Mouse (Mus musculus) ES-Bruce4 (cell line): ENCODE measurements around the gene Psmd12.

ENCODE experiments used
- CTCF ChIP-seq: IDR thresholded peaks from one replicate; pipeline ENCODE4 v1.8.1; 2011; ENCODE audit warnings: low read depth, low read length
- EP300 ChIP-seq: IDR thresholded peaks from 2 replicates; pipeline ENCODE4 v1.6.1; 2011; ENCODE audit warnings: low read depth, low read length; ENCODE audit not compliant: insufficient read depth
- POLR2A ChIP-seq: IDR thresholded peaks from one replicate; pipeline ENCODE4 v1.8.1; 2011; ENCODE audit warnings: low read length; ENCODE audit not compliant: insufficient read depth

DNA sequence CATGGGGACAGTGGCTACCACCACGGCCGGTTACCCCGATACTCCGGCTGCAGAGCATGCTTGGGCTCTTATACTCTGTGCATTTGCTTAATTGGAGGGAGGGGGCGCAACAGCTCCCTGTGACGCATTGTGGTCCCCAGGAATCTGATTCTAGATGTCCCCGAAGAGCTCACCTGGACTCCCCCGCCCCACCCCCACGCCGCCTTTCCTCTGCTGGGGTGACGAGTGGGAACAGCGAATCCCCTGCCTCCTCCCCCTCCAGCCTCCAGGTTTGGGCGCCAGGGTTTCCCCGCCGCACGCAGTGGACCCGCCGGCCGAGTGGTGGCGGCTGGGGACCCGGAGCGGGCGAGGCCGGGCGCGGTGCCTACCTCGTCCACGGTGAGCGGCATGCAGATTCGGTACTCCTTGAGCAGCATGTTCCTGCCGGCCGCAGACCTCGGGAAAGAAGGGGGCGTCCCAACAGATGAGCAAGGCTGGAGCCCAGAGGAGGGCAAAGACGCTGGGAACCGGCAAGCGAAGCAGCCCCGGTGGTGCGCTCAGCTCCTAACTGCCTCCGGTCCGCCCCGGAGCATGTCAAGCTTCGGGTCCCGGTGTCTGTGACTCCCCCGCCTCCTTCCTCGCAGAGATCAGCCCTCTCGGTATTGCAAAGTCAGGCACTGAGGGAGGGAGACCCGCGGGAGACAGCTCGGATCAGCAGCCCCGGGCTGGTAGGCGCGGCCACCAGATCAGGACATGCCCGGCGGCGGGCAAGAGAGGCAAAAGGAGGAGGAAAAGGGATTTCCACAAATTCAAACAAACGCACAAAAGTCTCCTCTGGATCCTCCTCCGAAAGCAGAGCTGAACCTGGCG is 9.5 kb upstream of the Psmd12 start:
- TF ChIP-seq POLR2A (no peak), CTCF (no peak), EP300 (no peak)
